Mouse (Mus musculus): ENCODE measurements around the gene Ern1. TPM values are rescaled to one million over a fixed set of nuclear protein-coding genes. Genes with fewer than 3 reads are reported as not detected.
"Not testable (repeated sequence)": the region's sequence is repeated elsewhere in the genome, so short reads cannot be mapped to it uniquely, and the experiment has no call there.

The Ern1 gene
- polyA plus RNA-seq, 1 experiment from 2014 or later: 3.8 TPM

DNA sequence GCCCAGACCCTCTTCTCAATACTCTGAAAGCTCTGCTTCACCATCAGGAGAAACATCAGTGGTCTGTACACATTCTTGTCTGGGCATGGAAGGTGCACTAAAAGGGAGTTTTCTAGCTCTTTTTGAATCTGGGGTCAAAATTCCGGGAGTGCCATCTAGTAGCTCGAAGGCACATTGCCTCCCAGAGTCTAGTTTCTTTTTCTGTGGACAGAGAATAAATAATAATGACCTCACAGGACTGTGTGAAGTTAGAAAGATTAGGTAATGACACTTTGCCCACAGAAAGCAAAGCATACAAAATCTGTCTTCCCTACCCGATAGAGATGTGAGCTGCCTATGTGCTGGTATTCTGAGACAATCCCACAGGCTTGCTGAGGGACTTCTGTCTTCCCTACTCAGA lies 77.1 kb downstream of the Ern1 start:
- WGBS: 80% methylated on average over 3 of the region's 3 CpGs
- Histone ChIP-seq H3K36me3 (peaks cover 27% of the 10 kb centered on the region), H3K27me3 (no peaks in the 10 kb centered on the region)

GRCm38 (mm10) chr11:106410011-106410410 lies 77.6 kb downstream of the Ern1 start:
- H3K4me2 ChIP-seq: no peak overlapping the region
- H3K9ac ChIP-seq: no peak overlapping the region
- H3K4me1 ChIP-seq (replicated peaks): no peaks in the 10 kb centered on the region
- WGBS: 64% methylated on average over 4 of the region's 4 CpGs
- peaks cover 32% of the 10 kb centered on the region for H3K36me3 ChIP-seq
- no peaks in the 10 kb centered on the region for H3K9me3 ChIP-seq (replicated peaks)
- H3K4me3 ChIP-seq: no peak overlapping the region
- no peaks in the 10 kb centered on the region for H3K27me3 ChIP-seq
- H3K27ac ChIP-seq: no peak overlapping the region
- ATAC-seq (replicated peaks; ENCODE audit: insufficient number of reproducible peaks, insufficient read depth, low FRiP score, low read depth): no peak

More for the DNA sequence above, 77.1 kb downstream of the Ern1 start:
- Histone ChIP-seq H3K9me3 (replicated peaks) (no peaks in the 10 kb centered on the region), H3K4me1 (replicated peaks) (no peaks in the 10 kb centered on the region), H3K4me2 (no peak overlapping the region), H3K4me3 (no peak overlapping the region), H3K27ac (no peak overlapping the region), H3K9ac (no peak overlapping the region)
- no peak for ATAC-seq (replicated peaks; ENCODE audit: insufficient number of reproducible peaks, insufficient read depth, low FRiP score, low read depth)

DNA sequence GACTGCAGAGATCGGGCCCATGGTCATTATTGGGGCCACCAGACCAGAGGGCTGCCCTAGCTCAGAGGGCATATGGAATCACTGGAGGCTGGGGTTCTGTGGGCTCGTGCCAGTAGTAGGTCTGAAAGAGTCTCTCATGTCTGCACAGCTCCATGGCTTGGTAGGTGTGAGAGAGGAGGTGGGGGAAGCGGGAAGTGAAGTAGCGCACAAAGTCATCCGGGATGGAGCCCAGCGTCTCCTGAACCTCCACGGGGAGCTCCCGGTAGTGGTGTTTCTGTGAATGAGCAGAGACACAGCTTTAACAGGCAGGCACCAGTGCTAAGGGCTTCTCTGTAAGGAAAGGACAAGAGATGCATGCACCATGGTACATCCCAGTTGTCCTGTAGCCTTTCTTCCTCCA lies 89.2 kb downstream of the Ern1 start:
- H3K36me3 ChIP-seq: peaks cover 31% of the 10 kb centered on the region
- H3K4me3 ChIP-seq: no peak overlapping the region
- no peak overlapping the region for H3K27ac ChIP-seq
- H3K4me2 ChIP-seq: no peak overlapping the region
- H3K27me3 ChIP-seq: no peaks in the 10 kb centered on the region
- no peaks in the 10 kb centered on the region for H3K9me3 ChIP-seq (replicated peaks)
- ATAC-seq (replicated peaks; ENCODE audit: insufficient number of reproducible peaks, insufficient read depth, low FRiP score, low read depth): no peak
- no peak overlapping the region for H3K9ac ChIP-seq
- 86% methylated on average over 8 of the region's 8 CpGs for WGBS
- no peaks in the 10 kb centered on the region for H3K4me1 ChIP-seq (replicated peaks)

DNA sequence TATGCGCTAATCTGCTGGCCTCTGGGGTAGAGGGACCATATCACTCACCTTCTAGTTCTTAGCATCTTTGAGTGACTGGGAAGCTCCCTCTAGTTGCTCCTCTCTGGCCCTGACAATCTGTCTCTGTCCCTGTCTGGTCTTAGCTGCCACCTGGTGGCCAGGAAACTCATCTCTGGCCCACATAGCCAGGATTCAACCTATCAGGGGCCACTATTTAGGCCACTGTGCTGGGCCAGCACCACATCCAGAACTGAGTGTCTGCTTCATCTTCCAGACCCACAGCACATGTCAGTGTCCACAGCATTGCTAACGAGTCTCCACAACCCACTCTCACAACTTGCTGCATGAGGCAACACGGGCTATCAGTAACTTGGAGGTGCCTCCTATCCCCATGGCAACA lies 90.0 kb downstream of the Ern1 start:
- no peaks in the 10 kb centered on the region for H3K4me1 ChIP-seq (replicated peaks)
- no peak for ATAC-seq (replicated peaks; ENCODE audit: insufficient number of reproducible peaks, insufficient read depth, low FRiP score, low read depth)
- no peak overlapping the region for H3K4me2 ChIP-seq
- H3K27me3 ChIP-seq: no peaks in the 10 kb centered on the region
- no peak overlapping the region for H3K4me3 ChIP-seq
- WGBS: 88% methylated on average over 3 of the region's 3 CpGs
- no peak overlapping the region for H3K9ac ChIP-seq
- H3K36me3 ChIP-seq: peaks cover 23% of the 10 kb centered on the region; the same call in 1 of the 2 replicates
- no peak overlapping the region for H3K27ac ChIP-seq
- H3K9me3 ChIP-seq (replicated peaks): no peaks in the 10 kb centered on the region

DNA sequence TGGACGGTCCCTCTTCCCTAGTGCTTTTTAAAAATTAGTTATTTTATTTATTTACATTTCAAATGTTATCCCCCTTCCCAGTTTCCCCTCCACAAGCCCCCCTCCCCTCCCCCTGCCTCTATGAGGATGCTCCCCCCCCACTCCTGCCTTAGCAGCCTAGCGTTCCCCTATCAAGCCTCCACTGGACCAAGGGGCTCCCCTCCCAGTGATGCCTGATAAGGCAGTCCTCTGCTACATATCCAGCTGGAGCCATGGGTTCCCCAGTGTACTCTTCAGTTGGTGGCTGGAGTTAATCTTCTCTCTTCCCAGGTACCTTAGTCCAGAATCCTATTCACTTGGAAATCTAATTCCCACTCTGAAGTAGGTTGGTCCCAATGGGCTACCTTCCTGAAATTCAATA lies 93.6 kb downstream of the Ern1 start:
- peaks cover 12% of the 10 kb centered on the region; the same call in 1 of the 2 replicates for H3K4me1 ChIP-seq (replicated peaks)
- not testable (repeated sequence) for H3K36me3 ChIP-seq; H3K4me3 ChIP-seq; H3K4me2 ChIP-seq; H3K27ac ChIP-seq; H3K9ac ChIP-seq; H3K9me3 ChIP-seq (replicated peaks); H3K27me3 ChIP-seq; ATAC-seq (replicated peaks; ENCODE audit: insufficient number of reproducible peaks, insufficient read depth, low FRiP score, low read depth)
- 63% methylated on average over 2 of the region's 2 CpGs for WGBS

- Histone ChIP-seq H3K27me3 (no peaks in the 10 kb centered on the region), H3K36me3 (peaks cover 2% of the 10 kb centered on the region; the same call in 1 of the 2 replicates), H3K4me2 (no peak overlapping the region), H3K9ac (no peak overlapping the region), H3K4me1 (replicated peaks) (peaks cover 12% of the 10 kb centered on the region; the same call in 1 of the 2 replicates), H3K27ac (no peak overlapping the region), H3K9me3 (replicated peaks) (no peaks in the 10 kb centered on the region), H3K4me3 (no peak overlapping the region)
- no peak for ATAC-seq (replicated peaks; ENCODE audit: insufficient number of reproducible peaks, insufficient read depth, low FRiP score, low read depth)
- WGBS: 46% methylated on average over 4 of the region's 4 CpGs
Measured at GRCm38 (mm10) chr11:106393331-106393616, 94.4 kb downstream of the Ern1 start.

DNA sequence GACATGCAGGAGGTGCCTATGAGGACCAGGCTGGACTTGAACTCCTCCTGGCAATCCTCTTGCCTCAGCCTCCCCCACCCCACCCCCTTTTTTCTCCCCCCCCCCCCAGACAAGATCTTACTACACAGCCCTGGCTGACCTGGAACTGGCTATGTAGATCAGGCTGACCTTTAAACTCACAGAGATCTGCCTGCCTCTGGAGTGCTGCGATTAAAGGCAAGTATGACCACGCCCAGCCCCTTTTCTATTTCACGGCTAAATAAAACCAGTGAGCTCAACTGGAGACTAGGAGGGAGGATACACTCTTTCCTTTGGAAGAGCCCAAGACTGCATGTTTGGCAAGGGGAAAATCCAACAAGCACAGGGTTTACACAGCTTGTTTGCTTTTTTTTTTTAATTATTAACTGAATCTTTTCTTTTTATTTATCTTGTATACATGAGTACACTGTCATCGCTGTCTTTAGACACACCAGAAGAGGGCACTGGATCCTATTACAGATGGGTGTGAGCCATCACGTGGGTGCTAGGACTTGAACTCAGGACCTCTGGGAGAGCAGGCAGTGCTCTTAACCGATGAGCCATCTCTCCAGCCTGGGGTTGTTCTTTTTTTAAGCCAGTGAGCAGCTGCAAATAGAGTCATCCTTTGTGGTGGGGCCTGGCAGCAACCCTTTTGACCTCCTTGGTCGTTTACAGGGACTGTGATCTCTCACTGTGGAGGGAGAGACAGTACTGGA lies 94.9 kb downstream of the Ern1 start:
- no peak overlapping the region for H3K4me2 ChIP-seq
- no peak overlapping the region for H3K27ac ChIP-seq
- no peak for ATAC-seq (replicated peaks; ENCODE audit: insufficient number of reproducible peaks, insufficient read depth, low FRiP score, low read depth)
- H3K27me3 ChIP-seq: no peaks in the 10 kb centered on the region
- WGBS: 61% methylated on average over 7 of the region's 7 CpGs
- H3K36me3 ChIP-seq: no peaks in the 10 kb centered on the region
- H3K4me1 ChIP-seq (replicated peaks): peaks cover 14% of the 10 kb centered on the region; the same call in 1 of the 2 replicates
- no peak overlapping the region for H3K9ac ChIP-seq
- no peaks in the 10 kb centered on the region for H3K9me3 ChIP-seq (replicated peaks)
- no peak overlapping the region for H3K4me3 ChIP-seq

DNA sequence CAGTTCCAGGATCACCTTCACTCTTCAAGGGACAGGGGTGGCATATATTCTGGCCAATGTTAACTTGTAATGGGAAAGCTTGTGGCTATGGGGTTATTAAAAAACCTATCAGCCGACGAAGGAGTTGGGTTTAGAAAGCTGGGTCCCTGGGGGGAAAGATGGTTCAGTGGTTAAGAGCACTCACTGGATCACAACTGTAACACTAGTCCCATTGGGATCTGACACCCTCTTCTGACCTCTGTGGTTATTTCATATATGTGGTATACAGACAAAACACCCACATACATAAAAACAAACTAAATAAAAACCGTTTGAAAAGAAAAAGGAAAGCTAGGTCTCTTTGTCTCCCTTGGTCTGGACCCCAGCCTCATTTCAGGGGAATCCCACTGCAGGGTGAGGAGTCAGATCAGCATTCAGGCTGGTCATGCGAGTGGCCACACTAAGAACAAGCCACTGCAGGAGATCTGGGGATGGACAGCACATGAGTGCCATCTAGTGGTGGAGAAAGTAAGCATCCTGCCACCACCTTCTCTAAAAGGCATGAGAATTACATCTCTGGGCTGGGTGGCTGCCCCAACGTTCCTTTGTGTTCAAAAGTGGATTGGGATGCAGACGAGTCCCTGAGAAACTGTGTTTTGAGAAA lies 96.0 kb downstream of the Ern1 start:
- 0 out of 2 replicates have a peak, but pooled peaks have one; percentile 37 for ATAC-seq (replicated peaks; ENCODE audit: insufficient number of reproducible peaks, insufficient read depth, low FRiP score, low read depth)
- H3K27ac ChIP-seq: peak overlapping the region; percentile 6; the same call in 1 of the 2 replicates
- WGBS: 30% methylated on average over 6 of the region's 6 CpGs

DNA sequence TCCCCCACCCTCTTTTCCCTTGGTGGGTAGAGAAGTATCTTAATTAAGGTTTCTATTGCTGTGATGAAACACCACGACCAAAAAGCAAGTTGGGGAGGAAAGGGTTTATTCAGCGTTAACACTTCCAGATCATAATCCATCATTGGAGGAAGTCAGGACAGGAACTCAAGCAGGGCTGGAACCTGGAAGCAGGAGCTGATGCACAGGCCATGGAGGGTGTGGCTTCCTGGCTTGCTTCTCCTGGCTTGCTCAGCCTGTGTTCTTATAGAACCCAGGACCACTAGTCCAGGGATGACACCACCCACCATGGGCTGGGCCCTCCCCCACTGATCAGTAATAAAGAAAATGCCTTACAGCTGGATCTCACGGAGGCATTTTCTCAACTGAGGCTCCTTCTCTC lies 96.9 kb downstream of the Ern1 start:
- no peak overlapping the region for H3K4me2 ChIP-seq
- H3K27me3 ChIP-seq: no peaks in the 10 kb centered on the region
- no peak overlapping the region for H3K4me3 ChIP-seq
- 54% methylated on average over 3 of the region's 3 CpGs for WGBS
- no peak overlapping the region for H3K9ac ChIP-seq
- H3K4me1 ChIP-seq (replicated peaks): peaks cover 14% of the 10 kb centered on the region; the same call in 1 of the 2 replicates
- ATAC-seq (replicated peaks; ENCODE audit: insufficient number of reproducible peaks, insufficient read depth, low FRiP score, low read depth): no peak
- H3K9me3 ChIP-seq (replicated peaks): no peaks in the 10 kb centered on the region
- no peak overlapping the region for H3K27ac ChIP-seq
- H3K36me3 ChIP-seq: no peaks in the 10 kb centered on the region

More for the DNA sequence above, 96.0 kb downstream of the Ern1 start:
- no peak overlapping the region for H3K4me3 ChIP-seq
- peaks cover 14% of the 10 kb centered on the region; the same call in 1 of the 2 replicates for H3K4me1 ChIP-seq (replicated peaks)
- no peaks in the 10 kb centered on the region for H3K36me3 ChIP-seq
- H3K9ac ChIP-seq: no peak overlapping the region
- no peaks in the 10 kb centered on the region for H3K27me3 ChIP-seq
- H3K9me3 ChIP-seq (replicated peaks): no peaks in the 10 kb centered on the region
- H3K4me2 ChIP-seq: no peak overlapping the region

- Histone ChIP-seq H3K27me3 (no peaks in the 10 kb centered on the region), H3K36me3 (no peaks in the 10 kb centered on the region), H3K4me1 (replicated peaks) (peaks cover 14% of the 10 kb centered on the region; the same call in 1 of the 2 replicates), H3K9ac (peak overlapping the region; percentile 19; the same call in 1 of the 2 replicates), H3K27ac (peak overlapping the region; percentile 25; the same call in 1 of the 2 replicates), H3K4me3 (no peak overlapping the region), H3K9me3 (replicated peaks) (no peaks in the 10 kb centered on the region), H3K4me2 (no peak overlapping the region)
- no peak for ATAC-seq (replicated peaks; ENCODE audit: insufficient number of reproducible peaks, insufficient read depth, low FRiP score, low read depth)
- 23% methylated on average over 3 of the region's 3 CpGs for WGBS
Measured at GRCm38 (mm10) chr11:106389611-106390010, 98.0 kb downstream of the Ern1 start.

DNA sequence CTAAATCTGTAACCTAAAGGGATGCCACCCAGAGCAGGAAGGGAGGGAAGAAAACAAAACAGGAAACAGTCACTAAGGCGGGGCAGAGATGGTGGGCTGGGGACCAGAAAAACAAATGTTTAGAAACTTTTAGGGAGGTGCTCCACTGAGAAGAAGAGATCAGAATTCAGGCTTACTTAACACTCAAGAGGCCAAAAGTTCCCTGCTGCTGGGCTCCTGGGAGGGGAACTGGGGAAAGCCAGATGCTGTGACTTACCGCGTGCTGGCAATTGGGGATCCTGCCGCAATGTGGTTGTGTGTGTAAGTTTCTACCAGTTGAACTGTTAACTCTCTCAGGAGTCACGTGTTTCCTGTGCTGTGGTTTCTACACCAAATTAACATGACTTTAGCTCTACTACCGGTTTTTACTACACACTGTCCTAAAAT lies 99.8 kb downstream of the Ern1 start, which contains the start of gene Icam2:
Gene Icam2 (minus strand): TSS at position 285 of the 426 bp plus-strand sequence.
- ATAC-seq (replicated peaks; ENCODE audit: insufficient number of reproducible peaks, insufficient read depth, low FRiP score, low read depth): no peak

More for the DNA sequence above, 99.8 kb downstream of the Ern1 start, which contains the start of gene Icam2:
- WGBS: 61% methylated on average over 6 of the region's 6 CpGs
- H3K36me3 ChIP-seq: no peaks in the 10 kb centered on the region
- H3K4me1 ChIP-seq (replicated peaks): peaks cover 20% of the 10 kb centered on the region; the same call in 1 of the 2 replicates
- H3K9ac ChIP-seq: no peak within 1 kb of the TSS
- H3K4me2 ChIP-seq: 0 out of 2 replicates have a peak within 1 kb of the TSS, but pooled peaks have one; percentile 16
- H3K9me3 ChIP-seq (replicated peaks): no peaks in the 10 kb centered on the region
- H3K27me3 ChIP-seq: no peaks in the 10 kb centered on the region
- no peak within 1 kb of the TSS; the same call in 1 of the 2 replicates for H3K4me3 ChIP-seq
- H3K27ac ChIP-seq: peak within 1 kb of the TSS; percentile 41; the same call in 1 of the 2 replicates

Data from heart, embryonic 15.5 days (tissue).